Mouse (Mus musculus) cerebellum, postnatal 4 days (tissue): ENCODE results near the gene Cmtr2.

ENCODE experiments used
- DNase-seq, 2 experiments: peaks; one replicate each; pipeline ENCODE4 v3.0.0; 2022; ENCODE audit warnings: low spot score in 2 of 2, mixed read lengths in 1 of 2

The Cmtr2 gene

GRCm38 (mm10) chr8:110215365-110215764, at the start of gene Cmtr2:
Cmtr2 (plus strand) TSS chr8:110215665.
- no peak for DNase-seq

- no peak for DNase-seq
Measured at GRCm38 (mm10) chr8:110166270-110166669, 49.2 kb upstream of the Cmtr2 start.

DNA sequence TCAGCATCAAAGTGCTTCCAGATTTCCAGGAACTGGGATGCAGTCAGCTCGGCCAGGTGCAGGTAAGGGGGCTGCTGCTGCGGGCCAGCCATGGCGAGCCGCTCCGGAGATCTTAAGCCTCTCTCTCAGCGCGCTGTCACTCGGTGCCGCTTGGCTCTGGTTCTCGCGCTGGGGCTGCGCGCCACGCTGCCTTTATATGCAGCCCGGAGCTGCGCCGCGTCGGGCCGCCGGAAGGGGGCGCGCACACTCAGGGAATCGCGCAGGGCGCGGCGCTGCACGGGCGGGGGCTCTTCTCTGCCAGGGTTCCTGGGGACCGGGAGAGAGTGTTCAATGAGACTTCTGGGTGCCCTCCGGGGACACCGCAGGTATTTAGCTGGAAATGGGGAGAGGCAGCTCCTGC, 47.4 kb upstream of the Cmtr2 start, which contains the start of gene Calb2:
Calb2 (minus strand) TSS at position 165 of the 400 bp plus-strand sequence.
- DNase-seq = peak; percentile 81 to 92

DNA sequence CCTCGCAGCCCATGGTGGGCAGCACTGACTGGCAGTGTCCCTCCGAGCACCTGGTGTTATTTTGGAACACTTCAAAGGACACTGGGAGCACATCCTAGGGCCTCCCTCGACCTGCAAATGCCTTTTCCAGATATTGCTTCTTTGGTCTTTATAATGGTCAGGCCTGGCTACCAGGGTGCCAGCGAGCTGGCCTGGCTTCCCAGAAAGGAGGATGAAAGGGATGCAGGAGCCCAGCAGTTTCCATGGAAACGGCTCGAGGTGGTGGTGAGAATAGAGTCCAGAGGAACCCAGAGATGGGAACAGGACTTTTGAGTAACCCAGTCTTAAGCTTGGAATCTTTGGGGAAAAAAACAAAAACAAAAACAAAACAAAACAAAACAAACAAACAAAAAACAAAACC, 43.3 kb upstream of the Cmtr2 start:
- no peak for DNase-seq

GRCm38 (mm10) chr8:110174826-110175225, 40.6 kb upstream of the Cmtr2 start:
- no peak for DNase-seq

- peak in 1 of 2 experiments; percentile 76 for DNase-seq
Measured at GRCm38 (mm10) chr8:110177359-110178155, 37.9 kb upstream of the Cmtr2 start.

DNA sequence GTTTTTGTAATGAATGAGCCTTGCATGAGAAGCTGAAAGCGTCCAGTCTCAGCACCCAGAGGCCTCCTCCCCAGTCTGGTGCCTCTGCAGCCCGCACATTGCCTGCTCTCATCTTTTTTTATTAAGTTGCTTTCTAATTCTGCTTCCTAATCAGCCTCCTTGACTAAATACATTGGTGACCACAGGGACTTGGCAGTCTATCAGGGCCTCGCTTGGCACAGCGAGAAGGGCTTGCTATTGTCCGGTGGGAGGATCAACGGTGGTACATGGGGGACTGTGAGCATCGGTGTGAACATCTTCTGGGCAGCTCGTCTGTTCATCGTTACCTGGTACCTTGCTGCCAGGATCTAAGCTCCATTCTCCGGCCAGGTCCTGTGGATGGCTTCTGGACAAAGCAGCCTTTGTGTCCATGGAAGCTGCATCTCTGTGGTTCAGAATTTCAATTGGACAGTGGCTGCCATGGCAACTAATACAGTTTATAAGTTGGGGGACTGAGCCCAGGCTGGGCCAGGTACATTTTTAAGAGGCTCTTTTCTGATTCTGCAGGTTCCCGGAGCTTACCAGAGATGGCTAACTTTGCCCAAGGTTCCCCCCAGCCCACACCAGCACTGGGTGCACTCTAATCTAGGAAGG, 32.6 kb upstream of the Cmtr2 start:
- no peak for DNase-seq

DNA sequence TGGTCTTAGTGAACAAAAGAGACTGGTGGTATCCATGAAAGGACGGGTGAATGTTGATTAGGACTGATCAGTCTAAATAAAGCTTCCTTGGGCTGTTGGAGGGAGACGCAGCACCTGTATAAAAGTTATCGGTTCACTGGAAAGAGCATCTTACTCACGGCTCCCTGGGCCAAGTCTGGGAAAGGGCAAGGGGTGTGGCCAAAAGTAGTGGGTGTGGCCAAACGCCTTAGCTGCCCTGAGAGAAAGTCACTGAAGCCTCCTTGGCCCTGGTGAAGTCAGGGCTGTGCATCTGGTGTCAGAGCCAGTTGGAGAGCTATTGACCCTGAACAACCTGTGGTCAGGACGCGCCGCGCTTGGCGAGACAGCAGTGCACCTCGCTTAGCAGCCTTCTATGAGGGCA, 31.7 kb upstream of the Cmtr2 start:
- no peak for DNase-seq

GRCm38 (mm10) chr8:110185538-110185937, 29.9 kb upstream of the Cmtr2 start:
- no peak for DNase-seq

GRCm38 (mm10) chr8:110188961-110189750, 26.3 kb upstream of the Cmtr2 start:
- DNase-seq = no peak

DNA sequence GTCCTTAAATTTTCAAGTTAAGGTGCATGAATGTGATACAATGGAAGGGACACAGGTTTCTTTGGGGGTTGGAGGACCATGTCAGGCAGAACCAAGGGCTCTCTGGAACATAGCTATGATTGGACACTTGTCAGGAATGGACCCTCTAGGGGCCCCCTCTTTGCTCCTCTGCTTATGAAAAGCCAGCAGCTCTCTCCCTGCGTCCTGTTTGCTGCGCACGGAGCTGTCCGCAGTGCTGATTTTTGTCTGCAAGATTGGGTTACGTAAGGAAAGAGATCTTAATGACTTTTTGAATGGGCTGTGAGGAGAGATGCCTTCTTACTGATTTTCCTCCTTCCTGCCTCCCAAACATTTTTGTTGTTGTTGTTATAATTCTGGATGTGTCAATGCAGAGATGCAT, 18.8 kb upstream of the Cmtr2 start:
- DNase-seq = no peak

DNA sequence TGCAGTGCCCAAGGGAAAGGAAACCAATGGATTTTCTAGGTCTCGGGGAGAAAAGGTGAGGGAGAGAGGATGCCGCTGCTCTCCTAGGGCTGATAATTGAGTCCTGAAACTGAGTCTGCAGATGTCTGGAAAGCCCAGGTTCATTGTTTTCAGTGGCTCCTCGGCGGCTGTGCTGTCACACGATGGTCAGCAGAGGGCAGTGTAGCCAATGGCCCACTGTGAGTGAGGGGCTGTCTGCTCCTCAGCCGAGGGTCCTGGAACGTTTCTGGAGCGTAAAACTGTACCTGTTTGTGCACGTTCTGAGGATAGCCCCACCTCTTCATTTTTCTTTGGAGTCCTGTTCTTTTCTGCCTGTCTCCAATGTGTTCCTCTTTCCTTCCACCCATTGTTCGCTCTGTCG, 13.7 kb upstream of the Cmtr2 start:
- DNase-seq = peak in 1 of 2 experiments; percentile 38

DNA sequence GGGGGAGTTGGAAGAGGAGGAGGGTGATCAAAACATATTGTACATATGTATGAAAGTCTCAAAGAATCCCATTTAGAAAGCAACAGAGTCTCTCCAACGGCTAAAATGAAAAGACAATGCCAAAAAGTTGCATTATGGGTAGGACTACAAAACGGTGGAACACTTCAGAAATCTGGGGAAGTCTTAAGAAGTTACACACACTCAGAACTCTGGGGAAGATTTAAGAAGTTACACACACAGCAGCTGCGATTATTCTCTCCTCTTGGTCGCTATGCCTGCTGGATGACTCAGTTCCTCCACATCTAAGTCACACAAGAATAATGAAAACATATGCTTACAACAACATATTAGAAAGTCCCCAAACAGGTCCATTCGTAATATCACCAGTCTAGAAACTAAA, 788 bp downstream of the Cmtr2 start:
- no peak for DNase-seq

- peak in 1 of 2 experiments; percentile 10 for DNase-seq
Measured at GRCm38 (mm10) chr8:110217198-110217597, 1.7 kb downstream of the Cmtr2 start.

- DNase-seq = peak; percentile 99
Measured at GRCm38 (mm10) chr8:110217681-110218131, 2.2 kb downstream of the Cmtr2 start.

DNA sequence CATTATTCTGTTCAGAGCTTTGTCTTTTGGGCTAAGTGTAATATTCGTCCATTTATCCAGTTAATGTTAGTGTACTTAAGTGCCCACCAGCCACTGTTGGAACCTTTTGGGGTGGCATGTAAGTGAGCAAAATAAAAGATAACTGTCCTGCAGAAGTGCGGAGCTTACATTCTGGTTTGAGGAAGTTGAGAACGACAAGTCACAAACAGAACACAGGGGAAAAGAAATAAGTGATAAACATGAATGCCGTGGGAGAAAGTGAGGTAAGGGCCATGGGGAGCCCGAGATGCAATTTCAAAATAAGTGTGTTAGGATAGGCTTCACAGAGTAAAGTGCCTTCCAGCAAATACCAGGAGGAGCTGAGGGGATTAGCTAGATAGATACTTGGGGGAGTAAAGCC, 3.0 kb downstream of the Cmtr2 start:
- no peak for DNase-seq

GRCm38 (mm10) chr8:110220936-110221335, 5.5 kb downstream of the Cmtr2 start:
- no peak for DNase-seq

GRCm38 (mm10) chr8:110230803-110231202, 15.3 kb downstream of the Cmtr2 start:
- no peak for DNase-seq

DNA sequence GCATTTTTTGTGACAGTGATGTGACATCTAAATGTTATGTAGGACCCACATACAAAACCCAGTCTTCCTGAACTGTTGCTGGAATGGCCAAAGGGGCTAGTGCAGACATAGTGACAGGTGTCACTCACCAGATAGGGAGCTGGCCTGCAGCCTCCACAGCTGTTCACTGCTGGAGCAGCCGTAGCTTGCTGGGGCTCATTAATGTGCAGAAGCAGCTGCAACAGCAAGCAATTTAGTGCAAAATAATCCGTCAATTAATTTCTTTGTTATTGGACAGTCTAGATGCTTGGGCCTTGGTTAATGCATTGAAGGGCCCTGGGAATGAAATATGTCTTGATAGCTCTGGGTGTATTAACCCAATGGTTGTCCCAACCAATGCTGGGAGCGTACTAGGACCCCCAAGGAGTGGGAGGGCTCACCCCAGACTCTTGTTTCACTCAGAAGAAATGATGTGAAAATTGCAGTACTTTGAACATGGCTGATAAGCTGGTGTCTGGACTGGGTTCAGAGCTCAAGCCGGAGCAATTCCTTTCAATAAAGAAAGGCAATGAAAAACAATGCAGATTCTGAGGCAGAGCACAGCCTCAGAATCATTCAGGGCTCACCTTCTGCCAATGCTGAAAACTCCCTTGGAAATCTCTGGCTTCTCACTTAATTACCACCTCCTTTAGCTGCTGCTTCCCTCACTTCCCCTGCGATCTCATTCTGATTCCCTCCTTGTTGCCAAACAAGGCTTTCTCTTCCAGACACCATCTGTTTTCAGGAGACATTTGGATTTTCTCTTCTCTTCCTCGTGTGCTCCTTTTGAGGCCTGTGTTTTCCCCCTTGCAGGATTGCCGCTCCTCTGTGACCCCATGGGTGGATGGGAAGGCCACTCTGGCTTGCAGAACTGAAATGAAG, 27.1 kb downstream of the Cmtr2 start:
- no peak for DNase-seq

DNA sequence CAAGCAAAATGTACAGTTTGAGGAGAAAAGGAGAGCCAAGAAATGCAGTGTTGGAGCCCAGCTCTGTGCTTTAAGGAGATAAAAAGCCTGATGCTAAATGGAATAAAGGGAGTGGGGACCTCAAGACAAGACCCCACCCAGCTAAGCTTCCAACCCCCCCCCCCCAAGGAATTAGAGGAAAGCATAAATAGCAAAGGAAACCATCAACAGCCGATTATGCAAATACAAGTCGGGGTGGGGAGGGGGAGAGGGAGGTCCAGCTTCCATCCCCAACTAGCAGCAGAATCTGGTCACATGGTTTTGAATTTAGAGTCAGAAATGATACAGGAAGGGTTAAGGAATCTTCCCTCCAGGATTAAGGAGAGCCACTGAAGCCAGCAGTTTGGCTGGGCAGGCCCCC, 29.1 kb downstream of the Cmtr2 start:
- no peak for DNase-seq

DNA sequence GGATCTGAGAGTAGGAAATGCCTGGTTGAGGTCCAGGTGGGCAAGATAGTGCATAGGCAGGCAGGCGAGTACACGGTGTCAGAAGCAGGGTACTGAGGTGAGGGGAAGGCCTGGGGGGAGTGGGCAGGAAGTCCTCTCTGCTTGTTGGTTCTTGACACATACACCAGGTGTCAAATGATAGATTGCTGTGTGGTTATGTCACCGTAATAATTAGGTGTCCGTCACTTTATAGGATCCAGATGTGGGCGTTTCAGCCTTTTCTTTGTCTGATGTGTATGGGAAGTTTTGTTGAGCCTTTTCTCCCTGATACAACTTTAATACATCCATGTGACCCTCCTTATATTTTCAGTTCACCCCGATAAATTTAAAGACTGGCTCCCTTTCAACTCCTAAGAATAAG, 31.8 kb downstream of the Cmtr2 start:
- no peak for DNase-seq
